8 mouse cellular contexts compared by ENCODE assay signal in the genomic region with DNA sequence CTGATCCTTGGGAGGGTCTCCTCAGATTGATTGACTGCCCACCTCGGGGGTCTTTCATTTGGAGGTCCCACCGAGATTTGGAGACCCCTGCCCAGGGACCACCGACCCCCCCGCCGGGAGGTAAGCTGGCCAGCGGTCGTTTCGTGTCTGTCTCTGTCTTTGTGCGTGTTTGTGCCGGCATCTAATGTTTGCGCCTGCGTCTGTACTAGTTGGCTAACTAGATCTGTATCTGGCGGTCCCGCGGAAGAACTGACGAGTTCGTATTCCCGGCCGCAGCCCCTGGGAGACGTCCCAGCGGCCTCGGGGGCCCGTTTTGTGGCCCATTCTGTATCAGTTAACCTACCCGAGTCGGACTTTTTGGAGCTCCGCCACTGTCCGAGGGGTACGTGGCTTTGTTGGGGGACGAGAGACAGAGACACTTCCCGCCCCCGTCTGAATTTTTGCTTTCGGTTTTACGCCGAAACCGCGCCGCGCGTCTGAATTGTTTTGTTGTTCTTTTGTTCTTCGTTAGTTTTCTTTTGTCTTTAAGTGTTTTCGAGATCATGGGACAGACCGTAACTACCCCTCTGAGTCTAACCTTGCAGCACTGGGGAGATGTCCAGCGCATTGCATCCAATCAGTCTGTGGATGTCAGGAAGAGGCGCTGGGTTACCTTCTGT. TPM values are rescaled to one million over a fixed set of nuclear protein-coding genes. Genes with fewer than 3 reads are reported as not detected.
DNase-seq lines count a peak whose midpoint lies in the region; ATAC-seq and TF ChIP-seq lines count a peak whose summit lies in the region.
"Not testable (repeated sequence)": the region's sequence is repeated elsewhere in the genome, so short reads cannot be mapped to it uniquely, and the experiment has no call there.

No protein-coding gene starts in this region.

- not testable (repeated sequence) for H3K36me3 ChIP-seq in embryonic facial prominence, embryonic 10.5 days (replicated peaks); forebrain, embryonic 15.5 days; heart, postnatal 0 days (replicated peaks; ENCODE audit: control insufficient read depth, insufficient read depth, low read length); intestine, embryonic 16.5 days (ENCODE audit: control insufficient read depth, insufficient read depth, low read length); limb, embryonic 13.5 days; lung, embryonic 15.5 days; neural tube, embryonic 11.5 days (ENCODE audit: control insufficient read depth, insufficient read depth, low read length)

- not testable (repeated sequence) for H3K27ac ChIP-seq in embryonic facial prominence, embryonic 10.5 days (replicated peaks); forebrain, embryonic 15.5 days (replicated peaks); heart, postnatal 0 days (ENCODE audit: low read depth); limb, embryonic 13.5 days; lung, embryonic 15.5 days; neural tube, embryonic 11.5 days (ENCODE audit: low read depth, low read length)
- 0 out of 2 replicates have a peak overlapping the region, but pooled peaks have one; percentile 54 for H3K27ac ChIP-seq in intestine, embryonic 16.5 days (ENCODE audit: low read length)

- TF ChIP-seq CTCF in heart, postnatal 0 days (IDR thresholded peaks at IDR 0.05; ENCODE audit: low read depth) = not testable (repeated sequence)

- H3K27me3 ChIP-seq in embryonic facial prominence, embryonic 10.5 days (replicated peaks; ENCODE audit: low read depth, poor library complexity, severe bottlenecking) = peaks cover 50% of the 10 kb centered on the region
- not testable (repeated sequence) for H3K27me3 ChIP-seq in forebrain, embryonic 15.5 days; heart, postnatal 0 days (ENCODE audit: control insufficient read depth, insufficient read depth, low read length); intestine, embryonic 16.5 days (replicated peaks; ENCODE audit: control insufficient read depth, insufficient read depth, low read length); lung, embryonic 15.5 days
- H3K27me3 ChIP-seq in limb, embryonic 13.5 days = peaks cover 26% of the 10 kb centered on the region
- H3K27me3 ChIP-seq in neural tube, embryonic 11.5 days (ENCODE audit: control insufficient read depth, insufficient read depth, low read length) = peaks cover 12% of the 10 kb centered on the region

- not testable (repeated sequence) for ATAC-seq in forebrain, embryonic 15.5 days (replicated peaks); heart, postnatal 0 days (ENCODE audit: insufficient read depth, low read depth); intestine, embryonic 16.5 days; limb, embryonic 13.5 days (ENCODE audit: low FRiP score, low read depth); lung, embryonic 15.5 days (ENCODE audit: borderline replicate concordance, extremely low read depth, low FRiP score, low TSS enrichment); neural tube, embryonic 11.5 days (ENCODE audit: insufficient read depth, low FRiP score, low TSS enrichment)

- not testable (repeated sequence) for DNase-seq in embryonic facial prominence, embryonic 10.5 days (ENCODE audit: low spot score); heart, postnatal 0 days (ENCODE audit: low spot score); neural tube, embryonic 11.5 days (ENCODE audit: low spot score)
- peak; percentile 33 for DNase-seq in thymus, postnatal 25 days

- not testable (repeated sequence) for H3K9me3 ChIP-seq in embryonic facial prominence, embryonic 10.5 days; forebrain, embryonic 15.5 days; heart, postnatal 0 days (replicated peaks; ENCODE audit: control insufficient read depth, low read length); intestine, embryonic 16.5 days (ENCODE audit: control insufficient read depth, low read length); limb, embryonic 13.5 days; lung, embryonic 15.5 days; neural tube, embryonic 11.5 days (ENCODE audit: control insufficient read depth, low read length)

- WGBS in embryonic facial prominence, embryonic 10.5 days = 2% methylated on average over 43 of the region's 44 CpGs
- WGBS in forebrain, embryonic 15.5 days = 11% methylated on average over 43 of the region's 44 CpGs
- WGBS in heart, postnatal 0 days = 2% methylated on average over 34 of the region's 44 CpGs
- WGBS in intestine, embryonic 16.5 days = 2% methylated on average over 39 of the region's 44 CpGs
- 9% methylated on average over 41 of the region's 44 CpGs for WGBS in limb, embryonic 13.5 days
- WGBS in lung, embryonic 15.5 days = 2% methylated on average over 41 of the region's 44 CpGs
- 6% methylated on average over 33 of the region's 44 CpGs for WGBS in neural tube, embryonic 11.5 days

- peak overlapping the region; percentile 49 for H3K4me2 ChIP-seq in forebrain, embryonic 15.5 days (replicated peaks)
- H3K4me2 ChIP-seq in heart, postnatal 0 days (ENCODE audit: low read depth, low read length) = peak overlapping the region; percentile 60
- H3K4me2 ChIP-seq in intestine, embryonic 16.5 days (ENCODE audit: low read depth, low read length) = peak overlapping the region; percentile 42
- peak overlapping the region; percentile 64 for H3K4me2 ChIP-seq in limb, embryonic 13.5 days (replicated peaks)
- peak overlapping the region; percentile 64 for H3K4me2 ChIP-seq in lung, embryonic 15.5 days
- peak overlapping the region; percentile 40 for H3K4me2 ChIP-seq in neural tube, embryonic 11.5 days (ENCODE audit: low read depth)

- not testable (repeated sequence) for TF ChIP-seq EP300 in heart, postnatal 0 days (IDR thresholded peaks at IDR 0.05; ENCODE audit: low read depth)

- H3K4me3 ChIP-seq in embryonic facial prominence, embryonic 10.5 days = peak overlapping the region; percentile 52
- peak overlapping the region; percentile 45 for H3K4me3 ChIP-seq in forebrain, embryonic 15.5 days
- peak overlapping the region; percentile 50 for H3K4me3 ChIP-seq in heart, postnatal 0 days (ENCODE audit: low read depth, low read length)
- H3K4me3 ChIP-seq in intestine, embryonic 16.5 days (ENCODE audit: low read length) = peak overlapping the region; percentile 46
- H3K4me3 ChIP-seq in limb, embryonic 13.5 days = peak overlapping the region; percentile 44
- H3K4me3 ChIP-seq in lung, embryonic 15.5 days = peak overlapping the region; percentile 43
- peak overlapping the region; percentile 31 for H3K4me3 ChIP-seq in neural tube, embryonic 11.5 days (ENCODE audit: low read depth, low read length)

- not testable (repeated sequence) for H3K4me1 ChIP-seq in embryonic facial prominence, embryonic 10.5 days; forebrain, embryonic 15.5 days; limb, embryonic 13.5 days; neural tube, embryonic 11.5 days (ENCODE audit: control insufficient read depth, insufficient read depth, low read length)
- peaks cover 23% of the 10 kb centered on the region for H3K4me1 ChIP-seq in heart, postnatal 0 days (ENCODE audit: control insufficient read depth, insufficient read depth)
- H3K4me1 ChIP-seq in intestine, embryonic 16.5 days (ENCODE audit: control insufficient read depth, insufficient read depth, low read length) = peaks cover 31% of the 10 kb centered on the region
- peaks cover 34% of the 10 kb centered on the region for H3K4me1 ChIP-seq in lung, embryonic 15.5 days

- 0 out of 2 replicates have a peak overlapping the region, but pooled peaks have one; percentile 44 for H3K9ac ChIP-seq in forebrain, embryonic 15.5 days (replicated peaks)
- peak overlapping the region; percentile 55; the same call in 1 of the 2 replicates for H3K9ac ChIP-seq in heart, postnatal 0 days (replicated peaks; ENCODE audit: low read depth, low read length)
- peak overlapping the region; percentile 64 for H3K9ac ChIP-seq in intestine, embryonic 16.5 days (ENCODE audit: low read depth, low read length)
- not testable (repeated sequence) for H3K9ac ChIP-seq in limb, embryonic 13.5 days; neural tube, embryonic 11.5 days (ENCODE audit: low read length)
- peak overlapping the region; percentile 16; the same call in 1 of the 2 replicates for H3K9ac ChIP-seq in lung, embryonic 15.5 days

RNA-seq across cellular contexts. Expression of a gene that starts 51.0 kb away (rescaled TPM):
- polyA plus RNA-seq in embryonic facial prominence, embryonic 10.5 days (2016; fragmentation: Nextera tagmentation; extraction: Ambion mirVana) = 56.0 and 56.8 TPM in 2 replicates
- 86.0 and 95.9 TPM in 2 replicates for polyA plus RNA-seq in forebrain, embryonic 15.5 days (2015; fragmentation: Nextera tagmentation; extraction: Ambion mirVana)
- 55.8 and 83.9 TPM in 2 replicates for total RNA-seq in heart, postnatal 0 days (2014; rRNA removed; ENCODE audit: low replicate concordance)
- polyA plus RNA-seq in heart, postnatal 0 days (2015; fragmentation: Nextera tagmentation; extraction: Ambion mirVana) = 35.2 and 37.4 TPM in 2 replicates
- 57.7 and 58.6 TPM in 2 replicates for polyA plus RNA-seq in intestine, embryonic 16.5 days (2015; fragmentation: Nextera tagmentation; extraction: Ambion mirVana)
- polyA plus RNA-seq in limb, embryonic 13.5 days (2015; fragmentation: Nextera tagmentation; extraction: Ambion mirVana) = 64.4 and 66.6 TPM in 2 replicates
- polyA plus RNA-seq in lung, embryonic 15.5 days (2015; fragmentation: Nextera tagmentation; extraction: Ambion mirVana) = 58.6 and 61.4 TPM in 2 replicates
- polyA plus RNA-seq in neural tube, embryonic 11.5 days (2014; fragmentation: Nextera tagmentation; extraction: Ambion mirVana) = 32.3 and 32.6 TPM in 2 replicates

RNA-seq across cellular contexts. Expression of a gene that starts 56.6 kb away (rescaled TPM):
- 1.9 and 2.8 TPM in 2 replicates for polyA plus RNA-seq in embryonic facial prominence, embryonic 10.5 days (2016; fragmentation: Nextera tagmentation; extraction: Ambion mirVana)
- 6.8 and 7.7 TPM in 2 replicates for polyA plus RNA-seq in forebrain, embryonic 15.5 days (2015; fragmentation: Nextera tagmentation; extraction: Ambion mirVana)
- total RNA-seq in heart, postnatal 0 days (2014; rRNA removed; ENCODE audit: low replicate concordance) = not detected in 2 replicates
- polyA plus RNA-seq in heart, postnatal 0 days (2015; fragmentation: Nextera tagmentation; extraction: Ambion mirVana) = 0.71 and 0.78 TPM in 2 replicates
- polyA plus RNA-seq in intestine, embryonic 16.5 days (2015; fragmentation: Nextera tagmentation; extraction: Ambion mirVana) = 2.4 and 2.9 TPM in 2 replicates
- 1.5 and 2.8 TPM in 2 replicates for polyA plus RNA-seq in limb, embryonic 13.5 days (2015; fragmentation: Nextera tagmentation; extraction: Ambion mirVana)
- polyA plus RNA-seq in lung, embryonic 15.5 days (2015; fragmentation: Nextera tagmentation; extraction: Ambion mirVana) = 1.7 and 1.9 TPM in 2 replicates
- 0.88 and 1.4 TPM in 2 replicates for polyA plus RNA-seq in neural tube, embryonic 11.5 days (2014; fragmentation: Nextera tagmentation; extraction: Ambion mirVana)

RNA-seq across cellular contexts. Expression of a gene that starts 59.7 kb away (rescaled TPM):
- polyA plus RNA-seq in embryonic facial prominence, embryonic 10.5 days (2016; fragmentation: Nextera tagmentation; extraction: Ambion mirVana) = 0.75 and 1.6 TPM in 2 replicates
- 119 and 121 TPM in 2 replicates for polyA plus RNA-seq in forebrain, embryonic 15.5 days (2015; fragmentation: Nextera tagmentation; extraction: Ambion mirVana)
- 3.0 and 6.3 TPM in 2 replicates for total RNA-seq in heart, postnatal 0 days (2014; rRNA removed; ENCODE audit: low replicate concordance)
- 2.5 and 3.4 TPM in 2 replicates for polyA plus RNA-seq in heart, postnatal 0 days (2015; fragmentation: Nextera tagmentation; extraction: Ambion mirVana)
- polyA plus RNA-seq in intestine, embryonic 16.5 days (2015; fragmentation: Nextera tagmentation; extraction: Ambion mirVana) = 5.8 and 6.8 TPM in 2 replicates
- polyA plus RNA-seq in limb, embryonic 13.5 days (2015; fragmentation: Nextera tagmentation; extraction: Ambion mirVana) = 1.6 and 1.7 TPM in 2 replicates
- 0.79 and 1.4 TPM in 2 replicates for polyA plus RNA-seq in lung, embryonic 15.5 days (2015; fragmentation: Nextera tagmentation; extraction: Ambion mirVana)
- 5.9 and 6.5 TPM in 2 replicates for polyA plus RNA-seq in neural tube, embryonic 11.5 days (2014; fragmentation: Nextera tagmentation; extraction: Ambion mirVana)

Comparison
In these comparisons a context has a peak if more than half of its experiments do, and no peak if none do; other contexts are left out.
1. RNA of a gene that starts 59.7 kb away (polyA plus RNA-seq): 119 to 121 TPM in forebrain, embryonic 15.5 days; 5.9 to 6.5 TPM in neural tube, embryonic 11.5 days, 5.8 to 6.8 TPM in intestine, embryonic 16.5 days, 2.5 to 3.4 TPM in heart, postnatal 0 days, 1.6 to 1.7 TPM in limb, embryonic 13.5 days, 0.75 to 1.6 TPM in embryonic facial prominence, embryonic 10.5 days and 0.79 to 1.4 TPM in lung, embryonic 15.5 days; every median in the first group is over 10 times any median in the second.
2. Peak in every context shown above with its lines, with median percentiles within 50 percentile points of each other: H3K4me3 ChIP-seq and H3K4me2 ChIP-seq.